Mouse (Mus musculus) left cerebral cortex, adult 8-10 months (tissue): ENCODE data around the gene Rnf152. TPM values are rescaled to one million over a fixed set of nuclear protein-coding genes. Genes with fewer than 3 reads are reported as not detected.

Experiments
- DNase-seq, 2 experiments: peaks; one replicate each; pipeline ENCODE4 v3.0.0; 2022; ENCODE audit warnings: low spot score in 2 of 2
- total RNA-seq, 4 experiments: library from RNA; stranded (reverse); gene quantifications; 2 replicates each; pipeline ENCODE4 v1.2.4; 2022

Rnf152 gene
- total RNA-seq, 4 experiments from 2014 or later, result 9.7 to 12.9 (median 11.3) TPM

DNA sequence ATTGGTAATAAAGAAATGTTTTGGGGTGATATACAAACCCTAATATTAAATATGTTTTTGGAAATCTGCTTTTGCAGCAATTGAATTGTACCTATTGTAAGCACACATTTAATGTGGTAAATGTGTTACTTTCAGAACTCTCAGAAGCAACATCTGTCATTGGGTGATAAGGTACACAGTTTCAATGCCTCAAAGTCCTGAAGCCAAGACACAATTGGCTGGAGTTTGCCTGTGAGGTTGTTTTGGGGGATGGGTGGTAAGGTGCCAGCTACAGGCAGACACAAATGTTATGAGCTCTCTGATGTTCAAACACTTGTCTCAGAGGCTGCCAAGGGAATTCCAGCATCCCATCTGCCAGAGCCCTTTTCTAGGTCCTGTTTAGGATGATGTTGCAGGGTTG lies 116.3 kb downstream of the Rnf152 start:
- DNase-seq, result no peak
